Mouse (Mus musculus) brain, embryonic 14.5 days (tissue): ENCODE measurements around the gene Slc25a31.

ENCODE experiments used
- CTCF ChIP-seq: fragments of 200-500 bp; IDR thresholded peaks from 2 replicates; pipeline ENCODE4 v1.5.1; 2012; ENCODE audit warnings: inconsistent platforms, mild to moderate bottlenecking, moderate library complexity, borderline replicate concordance; ENCODE audit not compliant: insufficient read depth, insufficient read length; ENCODE audit errors: extremely low read depth
- POLR2A ChIP-seq: fragments of 200-500 bp; IDR thresholded peaks from 2 replicates; pipeline ENCODE4 v1.6.1; 2012; ENCODE audit warnings: mild to moderate bottlenecking, inconsistent platforms, borderline replicate concordance; ENCODE audit not compliant: poor library complexity, insufficient read depth, insufficient read length, severe bottlenecking; ENCODE audit errors: extremely low read depth

GRCm38 (mm10) chr3:40695162-40695561 is 13.5 kb upstream of the Slc25a31 start:
- TF ChIP-seq CTCF (no peak), POLR2A (no peak)
